Mouse (Mus musculus) cerebellum, adult 2 months (tissue): Measurements from ENCODE around the gene Smyd3. TPM values are rescaled to one million over a fixed set of nuclear protein-coding genes. Genes with fewer than 3 reads are reported as not detected.
A peak's percentile ranks its signal among the peaks of the same experiment; 100 is the strongest.

Experiments used
- DNase-seq, 2 experiments: peaks; one replicate each; pipeline ENCODE4 v3.0.0; 2021
- H3K27ac ChIP-seq: fragments of 200-500 bp; 2 replicates; pipeline ENCODE4 v1.5.1; 2012; ENCODE audit warnings: low read length, control low read depth, inconsistent platforms; ENCODE audit not compliant: insufficient read depth
- H3K27me3 ChIP-seq: fragments of 200-500 bp; 2 replicates; pipeline ENCODE4 v1.6.1; 2012; ENCODE audit warnings: inconsistent platforms, mild to moderate bottlenecking, low read length, moderate library complexity; ENCODE audit not compliant: control insufficient read depth, insufficient read depth
- H3K4me1 ChIP-seq: fragments of 200-500 bp; 2 replicates; pipeline ENCODE4 v1.6.1; 2011; ENCODE audit warnings: low read length; ENCODE audit not compliant: control insufficient read depth, insufficient read depth
- H3K4me3 ChIP-seq: fragments of 200-500 bp; replicated peaks from 2 replicates; pipeline ENCODE3; 2011; ENCODE audit warnings: mild to moderate bottlenecking, low read depth, low read length, control low read depth; ENCODE audit not compliant: insufficient read depth
- CTCF ChIP-seq: fragments of 200-500 bp; IDR thresholded peaks from 2 replicates; pipeline ENCODE4 v1.5.1; 2011; ENCODE audit warnings: low read depth, mild to moderate bottlenecking, control low read depth, low read length, moderate library complexity, borderline replicate concordance; ENCODE audit not compliant: insufficient read depth
- POLR2A ChIP-seq: fragments of 200-500 bp; IDR thresholded peaks from 2 replicates; pipeline ENCODE4 v1.6.1; 2011; ENCODE audit warnings: low read length, control low read depth, borderline replicate concordance; ENCODE audit not compliant: insufficient read depth
- WGBS: fragments of 180-500 bp; shearing (Covaris S2); methylation state at CpG from one replicate; pipeline ENCODE4 v1.1.7; 2018; 5-methylcytosine and 5-hydroxymethylcytosine counted together
- polyA plus RNA-seq: library from polyadenylated mRNA; depleted of rRNA; stranded (reverse); fragments of >200 nt; gene quantifications from 2 replicates; pipeline ENCODE4 v1.2.3, GENCODE M21; 2012

The Smyd3 gene
- polyA plus RNA-seq, 1 experiment = 17.3 TPM

GRCm38 (mm10) chr1:179106103-179106701, 411.6 kb downstream of the Smyd3 start:
- 85% methylated on average over 18 of the region's 18 CpGs for WGBS
- no peak overlapping the region for H3K27ac ChIP-seq
- H3K4me1 ChIP-seq = peaks cover 5% of the 10 kb centered on the region; the same call in 1 of the 2 replicates
- H3K4me3 ChIP-seq = no peak overlapping the region
- no peak for TF ChIP-seq POLR2A
- no peak for TF ChIP-seq CTCF
- H3K27me3 ChIP-seq = no peaks in the 10 kb centered on the region
- no peak for DNase-seq

- no peaks in the 10 kb centered on the region for H3K27me3 ChIP-seq
- no peak overlapping the region for H3K27ac ChIP-seq
- no peak overlapping the region for H3K4me3 ChIP-seq
- WGBS = 91% methylated on average over 8 of the region's 8 CpGs
- H3K4me1 ChIP-seq = peaks cover 5% of the 10 kb centered on the region; the same call in 1 of the 2 replicates
- no peak for DNase-seq
- TF ChIP-seq CTCF (no peak), POLR2A (no peak)
Measured at GRCm38 (mm10) chr1:179104447-179104846, 413.4 kb downstream of the Smyd3 start.

- Histone ChIP-seq H3K27me3 (no peaks in the 10 kb centered on the region), H3K27ac (no peak overlapping the region), H3K4me3 (no peak overlapping the region), H3K4me1 (no peaks in the 10 kb centered on the region; the same call in 1 of the 2 replicates)
- TF ChIP-seq POLR2A (no peak), CTCF (no peak)
- WGBS = 95% methylated on average over 8 of the region's 8 CpGs
- no peak for DNase-seq
Measured at GRCm38 (mm10) chr1:179096993-179097392, 420.8 kb downstream of the Smyd3 start.

GRCm38 (mm10) chr1:179096323-179096722, 421.5 kb downstream of the Smyd3 start:
- no peaks in the 10 kb centered on the region for H3K27me3 ChIP-seq
- TF ChIP-seq CTCF (no peak), POLR2A (no peak)
- 75% methylated on average over 5 of the region's 5 CpGs for WGBS

GRCm38 (mm10) chr1:179089174-179089573, 428.7 kb downstream of the Smyd3 start:
- Histone ChIP-seq H3K4me1 (peaks cover 12% of the 10 kb centered on the region; the same call in 1 of the 2 replicates), H3K4me3 (no peak overlapping the region), H3K27me3 (no peaks in the 10 kb centered on the region), H3K27ac (no peak overlapping the region)
- 98% methylated on average over 5 of the region's 5 CpGs for WGBS
- DNase-seq = no peak
- TF ChIP-seq CTCF = no peak
- TF ChIP-seq POLR2A = no peak

More at GRCm38 (mm10) chr1:179096323-179096722, 421.5 kb downstream of the Smyd3 start:
- H3K4me1 ChIP-seq = no peaks in the 10 kb centered on the region; the same call in 1 of the 2 replicates
- no peak overlapping the region for H3K4me3 ChIP-seq
- no peak for DNase-seq
- H3K27ac ChIP-seq = no peak overlapping the region

- TF ChIP-seq POLR2A = no peak
- TF ChIP-seq CTCF = peak; percentile 37; the same call in 1 of the 2 replicates
- 75% methylated on average over 6 of the region's 6 CpGs for WGBS
- peak; percentile 53 to 65 for DNase-seq
- H3K4me3 ChIP-seq = no peak overlapping the region
- H3K4me1 ChIP-seq = peaks cover 12% of the 10 kb centered on the region; the same call in 1 of the 2 replicates
- H3K27ac ChIP-seq = no peak overlapping the region
- H3K27me3 ChIP-seq = no peaks in the 10 kb centered on the region
Measured at GRCm38 (mm10) chr1:179087033-179087998, 430.5 kb downstream of the Smyd3 start.

GRCm38 (mm10) chr1:179086208-179086607, 431.6 kb downstream of the Smyd3 start:
- no peak for TF ChIP-seq CTCF
- TF ChIP-seq POLR2A = no peak
- Histone ChIP-seq H3K27me3 (no peaks in the 10 kb centered on the region), H3K4me1 (peaks cover 12% of the 10 kb centered on the region; the same call in 1 of the 2 replicates), H3K4me3 (no peak overlapping the region), H3K27ac (peak overlapping the region; percentile 6; the same call in 1 of the 2 replicates)
- 15% methylated on average over 7 of the region's 7 CpGs for WGBS
- DNase-seq = peak; percentile 78 to 88

GRCm38 (mm10) chr1:179083098-179083497, 434.7 kb downstream of the Smyd3 start:
- no peaks in the 10 kb centered on the region for H3K27me3 ChIP-seq
- H3K27ac ChIP-seq = no peak overlapping the region
- H3K4me3 ChIP-seq = no peak overlapping the region
- 91% methylated on average over 5 of the region's 5 CpGs for WGBS
- H3K4me1 ChIP-seq = peaks cover 12% of the 10 kb centered on the region; the same call in 1 of the 2 replicates
- TF ChIP-seq POLR2A = no peak
- TF ChIP-seq CTCF = no peak
- no peak for DNase-seq
